Mouse (Mus musculus) right cerebral cortex, postnatal 10 days (tissue): ENCODE measurements at regions not wholly inside any gene's neighbourhood (a gene's known extent, or its start where the extent isn't known, plus 50 kb on each side); places are given as distances from the start of the nearest gene placed in this dataset.

Experiments used
- DNase-seq, 2 experiments: peaks; one replicate each; pipeline ENCODE4 v3.0.0; 2021; ENCODE audit warnings: low spot score in 2 of 2

GRCm38 (mm10) chr9:61675366-61675765 lies 239.0 kb downstream of the Rplp1 start:
- DNase-seq, result no peak

DNA sequence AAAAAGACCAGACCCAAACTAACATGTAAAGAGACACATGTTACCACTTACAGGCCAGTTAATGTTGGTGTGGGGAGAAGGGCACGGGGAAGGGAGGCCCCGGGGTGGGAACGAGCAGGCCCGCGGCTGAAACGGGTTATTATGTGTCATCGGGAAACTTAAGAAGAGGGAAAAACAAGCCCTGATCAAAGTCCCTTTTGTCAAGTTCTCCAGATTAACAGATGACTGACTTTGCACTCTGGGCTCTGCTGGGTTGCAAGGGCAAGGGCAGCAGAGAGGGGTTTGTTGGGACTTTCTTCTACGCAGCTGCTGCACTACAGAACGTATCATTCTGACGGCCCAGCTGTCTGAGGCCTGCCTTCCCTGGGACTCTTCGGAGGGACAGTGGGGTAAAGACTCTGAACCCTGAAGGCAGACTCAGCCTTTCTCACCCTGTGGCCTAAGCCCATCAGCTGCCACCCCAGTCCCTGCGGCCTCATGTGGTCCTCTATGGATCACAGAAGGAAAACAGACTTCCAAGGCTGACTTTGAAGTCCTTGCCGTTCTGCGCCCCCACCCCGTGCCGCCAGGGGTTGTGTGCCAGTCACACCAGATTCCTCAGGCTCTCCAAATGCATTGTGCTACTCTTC lies 240.7 kb downstream of the Rplp1 start:
- no peak for DNase-seq

DNA sequence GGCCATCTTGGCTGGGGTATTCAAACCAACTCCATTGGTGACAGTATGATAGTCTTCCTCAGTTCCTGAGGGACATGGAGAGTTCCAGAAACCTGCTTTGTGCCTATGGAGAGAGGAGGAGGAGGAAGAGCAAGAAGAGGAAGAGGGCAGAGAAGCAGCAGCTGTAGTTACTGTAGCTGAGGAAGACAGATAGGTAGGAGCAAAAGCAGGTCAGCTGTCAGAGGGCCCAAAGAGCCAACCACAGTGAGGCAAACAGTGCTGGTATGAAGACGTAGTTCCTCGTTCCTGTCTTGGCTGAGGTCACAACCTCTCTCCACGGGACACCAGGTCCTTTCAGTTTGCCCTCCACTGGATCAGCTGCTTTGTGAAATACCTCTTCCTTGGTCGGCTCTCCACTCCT lies 243.4 kb downstream of the Rplp1 start:
- DNase-seq, result no peak

GRCm38 (mm10) chr9:61669729-61670520 lies 244.4 kb downstream of the Rplp1 start:
- no peak for DNase-seq

DNA sequence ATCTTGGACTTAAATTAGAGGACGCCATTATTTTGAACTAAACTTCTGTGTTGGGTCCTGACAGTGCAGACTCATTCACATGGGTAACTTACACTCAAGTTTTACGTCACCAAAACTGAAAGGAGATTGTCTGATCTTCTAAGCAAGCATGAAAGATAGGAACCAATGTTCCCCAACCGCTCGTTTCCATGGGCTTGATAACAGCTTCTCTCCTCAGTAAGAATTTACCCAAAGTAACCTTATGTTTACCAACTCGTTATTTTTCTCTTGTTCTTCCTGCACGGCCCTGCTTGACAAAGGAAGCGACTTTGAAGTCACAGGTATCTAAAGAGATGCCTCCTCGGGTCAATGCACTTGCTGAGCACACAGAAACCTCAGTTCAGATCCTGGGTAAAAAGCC lies 245.6 kb downstream of the Rplp1 start:
- no peak for DNase-seq

- DNase-seq, result no peak
Measured at GRCm38 (mm10) chr9:61668157-61668697, 246.1 kb downstream of the Rplp1 start.

- no peak for DNase-seq
Measured at GRCm38 (mm10) chr9:61667453-61668074, 246.8 kb downstream of the Rplp1 start.

DNA sequence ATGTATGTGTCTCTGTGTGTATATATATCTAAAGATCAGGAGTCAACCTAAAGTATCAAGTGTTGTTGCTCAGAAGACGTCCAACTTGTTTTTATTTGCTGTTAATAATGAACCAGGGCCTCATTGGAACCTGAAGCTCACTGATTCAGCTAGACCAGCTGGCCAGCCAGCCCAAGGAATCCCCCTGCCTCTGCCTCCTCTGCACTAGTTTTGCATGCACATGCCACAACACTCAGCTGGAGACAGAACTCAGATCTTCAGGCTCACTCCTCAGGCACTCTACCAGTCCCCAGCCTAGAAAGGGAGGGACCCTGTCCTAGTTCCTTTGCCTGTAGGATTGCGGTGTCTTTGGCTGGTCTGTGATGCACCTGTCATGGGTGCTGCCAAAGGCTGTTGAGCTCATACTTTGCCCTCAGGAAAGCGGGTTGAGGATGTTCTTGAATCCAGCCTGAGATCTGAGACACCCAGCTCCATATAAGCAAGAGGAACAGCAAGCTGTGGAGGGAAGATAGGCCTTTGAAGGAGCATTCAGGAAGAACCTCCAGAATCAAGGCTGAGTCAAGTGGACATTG lies 247.5 kb downstream of the Rplp1 start:
- DNase-seq, result no peak

GRCm38 (mm10) chr9:61666118-61666517 lies 248.2 kb downstream of the Rplp1 start:
- no peak for DNase-seq

DNA sequence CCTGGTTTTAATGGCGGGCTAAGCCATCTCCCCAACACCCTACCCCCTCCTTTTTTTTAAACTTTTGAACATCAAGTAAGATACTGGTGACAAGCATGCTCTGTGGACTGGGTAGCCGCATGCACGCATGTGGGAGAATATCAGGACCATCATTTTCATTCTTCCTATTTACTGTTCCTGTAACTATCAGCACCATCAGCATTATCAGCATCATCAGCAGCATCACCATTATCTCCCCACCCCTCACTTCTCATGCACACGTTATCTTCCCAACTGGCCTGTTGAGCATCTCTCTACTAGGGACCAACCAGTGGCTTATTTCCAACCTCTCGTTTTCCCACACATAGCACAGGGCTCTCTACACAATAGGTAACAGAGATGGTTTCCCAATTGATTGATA lies 249.1 kb downstream of the Rplp1 start:
- DNase-seq, result no peak

- no peak for DNase-seq
Measured at GRCm38 (mm10) chr9:61664000-61664622, 250.2 kb downstream of the Rplp1 start.

GRCm38 (mm10) chr9:61662055-61663028 lies 252.0 kb downstream of the Rplp1 start:
- no peak for DNase-seq

- no peak for DNase-seq
Measured at GRCm38 (mm10) chr9:61660191-61660590, 254.2 kb downstream of the Rplp1 start.

DNA sequence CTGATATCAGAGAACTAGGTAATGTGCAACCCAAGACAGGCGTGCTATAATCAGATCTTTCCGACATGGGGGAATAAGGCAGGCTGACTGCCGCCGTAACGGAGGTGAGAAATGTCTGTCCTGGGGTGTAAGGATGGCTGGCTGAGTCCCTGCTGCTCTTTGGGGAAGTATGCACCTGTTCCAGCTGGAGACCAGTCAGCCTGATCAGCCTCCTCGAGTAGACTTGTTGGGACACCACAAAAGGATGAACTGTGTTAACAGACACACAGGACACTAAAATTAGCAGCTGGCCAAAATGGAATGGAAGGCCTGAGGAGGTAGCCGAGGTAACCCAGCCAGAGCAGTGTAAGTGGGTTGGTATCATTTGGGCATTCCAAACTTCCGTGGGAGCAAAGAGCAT lies 256.3 kb downstream of the Rplp1 start:
- DNase-seq, result no peak

DNA sequence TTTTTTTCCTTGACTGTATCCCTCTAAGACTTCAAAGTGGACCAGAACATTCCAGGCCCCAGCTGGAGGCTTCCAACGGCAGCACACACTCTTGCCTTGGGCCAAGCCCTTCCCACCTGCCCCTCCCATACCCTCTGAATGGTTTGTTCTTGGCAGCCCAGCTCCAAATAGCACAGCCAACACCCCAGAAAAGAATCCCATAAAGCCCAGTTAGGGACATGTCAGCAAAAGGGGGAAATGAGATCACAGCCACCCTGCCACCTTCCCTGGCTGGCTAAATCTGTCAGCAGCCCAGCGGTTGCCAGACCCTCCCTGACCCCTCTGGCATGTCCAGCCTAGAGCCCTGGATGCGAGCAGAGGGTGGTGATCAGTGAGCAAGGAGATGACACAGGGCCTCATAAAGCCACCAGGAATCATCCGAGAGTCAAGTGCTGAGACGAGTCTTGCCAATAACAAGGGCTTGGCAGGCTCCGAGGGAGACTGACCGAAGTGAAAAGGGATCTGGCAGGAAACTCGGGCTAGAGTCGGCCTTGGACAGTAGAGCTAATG lies 258.8 kb downstream of the Rplp1 start:
- no peak for DNase-seq

DNA sequence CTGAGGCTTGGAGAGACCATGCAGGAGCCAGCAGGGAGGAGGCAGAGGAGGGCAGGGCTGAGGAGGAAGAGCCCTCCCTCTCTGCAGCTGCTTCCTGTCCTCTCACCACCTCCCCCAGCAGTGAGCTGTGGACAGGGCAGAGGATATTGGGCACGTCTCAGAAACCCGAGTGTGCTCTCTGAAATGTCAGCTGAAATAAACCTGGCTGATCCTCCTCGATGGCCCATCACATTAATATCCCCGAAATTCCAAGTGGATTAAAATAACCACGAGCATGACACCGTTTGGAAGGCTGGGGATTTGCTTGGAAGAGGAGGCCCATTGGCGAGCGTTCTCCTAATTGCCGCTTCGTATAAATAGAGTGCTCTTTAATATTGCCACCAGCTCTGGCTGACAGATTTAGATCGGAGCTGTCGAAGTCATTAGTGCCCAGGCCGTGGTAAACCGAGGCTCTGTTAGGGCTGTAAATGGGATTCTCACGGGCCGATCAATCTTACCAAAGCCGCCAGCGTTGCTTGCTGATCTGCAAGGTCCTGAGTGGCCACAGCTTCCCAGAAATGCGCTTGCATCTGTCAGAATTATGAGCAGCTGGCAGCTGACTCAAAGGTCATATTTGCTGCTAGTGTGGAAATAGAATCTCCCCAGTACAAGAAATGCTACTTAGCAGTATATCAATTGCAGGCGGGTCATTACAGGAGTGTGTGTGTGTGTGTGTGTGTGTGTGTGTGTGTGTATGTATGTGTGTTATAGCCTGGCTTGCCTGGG lies 268.5 kb downstream of the Rplp1 start:
- DNase-seq, result no peak

GRCm38 (mm10) chr9:61640739-61641138 lies 268.6 kb downstream of the Tle3 start:
- no peak for DNase-seq

- DNase-seq, result no peak
Measured at GRCm38 (mm10) chr9:61638908-61639307, 266.7 kb downstream of the Tle3 start.

- no peak for DNase-seq
Measured at GRCm38 (mm10) chr9:61633936-61634335, 261.8 kb downstream of the Tle3 start.

- no peak for DNase-seq
Measured at GRCm38 (mm10) chr9:61632602-61633001, 260.4 kb downstream of the Tle3 start.
